In the genomic region with DNA sequence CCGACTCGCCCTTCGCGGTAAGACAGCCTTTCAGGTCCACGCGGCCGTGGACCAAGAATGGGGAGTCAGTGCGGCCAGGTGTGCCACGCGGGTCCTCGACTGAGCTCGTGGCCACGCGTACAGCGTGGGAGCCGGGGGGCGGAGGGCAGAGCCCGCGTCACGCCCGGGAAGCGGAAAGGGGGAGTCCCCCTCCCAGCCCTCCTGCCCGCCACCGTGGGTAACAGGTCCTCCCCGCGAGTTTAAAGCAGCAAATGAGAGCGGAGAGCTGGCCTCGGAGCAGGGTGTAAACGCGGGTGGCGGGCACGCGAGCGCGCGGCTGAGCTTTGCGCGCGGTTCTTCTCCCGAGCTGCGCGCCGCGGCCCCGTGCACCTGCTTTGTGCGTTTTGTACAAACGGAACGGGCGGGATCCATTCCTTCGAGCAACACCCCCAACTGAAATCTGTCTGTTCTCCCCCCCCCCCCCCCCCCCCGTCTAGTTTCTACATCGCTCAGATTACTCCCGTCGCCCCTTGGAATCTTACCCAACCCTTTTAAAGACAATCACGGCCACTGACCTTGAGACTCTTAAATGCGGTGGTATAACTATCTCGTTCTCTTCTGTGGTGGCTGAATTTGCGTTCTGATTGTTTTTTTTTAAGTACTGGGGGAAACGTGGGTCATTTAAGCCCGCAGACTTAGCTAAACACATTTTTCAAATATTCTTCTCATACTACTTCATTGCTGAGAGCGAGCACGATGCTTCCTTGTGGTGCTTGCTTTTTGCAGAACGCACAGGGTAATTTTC, we compare ENCODE assay signal across 9 mouse cellular contexts. TPM values are rescaled to one million over a fixed set of nuclear protein-coding genes. Genes with fewer than 3 reads are reported as not detected.
DNase-seq lines count a peak whose midpoint lies in the region; ATAC-seq lines count a peak whose summit lies in the region.
"Had no signal": no experiment of that assay in that cellular context is flagged by ENCODE, and none has a peak within 500 bp of the region (broad histone marks: within the 10 kb centered on the region; RNA-seq: fewer than 3 reads in every experiment).

No protein-coding gene starts in this region.

- peaks cover 60% of the 10 kb centered on the region for H3K4me1 ChIP-seq in hindbrain, embryonic 10.5 days (replicated peaks)
- peaks cover 50% of the 10 kb centered on the region for H3K4me1 ChIP-seq in midbrain, embryonic 10.5 days

- H3K9me3 ChIP-seq in hindbrain, embryonic 10.5 days: no peaks in the 10 kb centered on the region
- H3K9me3 ChIP-seq in midbrain, embryonic 10.5 days (replicated peaks): no peaks in the 10 kb centered on the region

- peak; percentile 36 to 43 for DNase-seq in cerebellum, postnatal 10 days
- DNase-seq in cerebellum, adult 11-12 months: no peak
- peak; percentile 22 for DNase-seq in Muller cell, postnatal 12 days (ENCODE audit: inconsistent ontology term)
- peak; percentile 58 for DNase-seq in hindbrain, embryonic 10.5 days (ENCODE audit: low spot score)
- DNase-seq in midbrain, embryonic 10.5 days (ENCODE audit: low spot score): no peak
- no peak for DNase-seq in left cerebral cortex, postnatal 10 days (ENCODE audit: extremely low spot score in 1 of 2, low spot score in 2 of 2)
- no peak for DNase-seq in left cerebral cortex, adult 8-10 months (ENCODE audit: low spot score in 2 of 2)

- intact Hi-C loops in left cerebral cortex, postnatal 10 days (cut with DNase I): no loop called here

- no peak for ATAC-seq in erythroid progenitor cell, adult 5-6 weeks (replicated peaks; ENCODE audit: low FRiP score, poor library complexity, severe bottlenecking)

- H3K27me3 ChIP-seq in hindbrain, embryonic 10.5 days (ENCODE audit: insufficient read depth, poor library complexity, severe bottlenecking): peaks cover 91% of the 10 kb centered on the region
- peaks cover 98% of the 10 kb centered on the region for H3K27me3 ChIP-seq in midbrain, embryonic 10.5 days (ENCODE audit: low read depth, poor library complexity, severe bottlenecking)

- under 1% methylated on average over 63 of the region's 63 CpGs for WGBS in hindbrain, embryonic 10.5 days
- WGBS in midbrain, embryonic 10.5 days: under 1% methylated on average over 61 of the region's 63 CpGs

- H3K27ac ChIP-seq in hindbrain, embryonic 10.5 days: peak overlapping the region; percentile 88
- H3K27ac ChIP-seq in midbrain, embryonic 10.5 days (replicated peaks): peak overlapping the region; percentile 80

- H3K36me3 ChIP-seq in hindbrain, embryonic 10.5 days: no peaks in the 10 kb centered on the region
- no peaks in the 10 kb centered on the region for H3K36me3 ChIP-seq in midbrain, embryonic 10.5 days

- H3K4me3 ChIP-seq in hindbrain, embryonic 10.5 days: peak overlapping the region; percentile 62
- H3K4me3 ChIP-seq in midbrain, embryonic 10.5 days: peak overlapping the region; percentile 64

RNA-seq across cellular contexts. Expression of gene Onecut1, which starts 12.3 kb away (rescaled TPM):
- polyA plus RNA-seq in hindbrain, embryonic 10.5 days (2016; fragmentation: Nextera tagmentation; extraction: Ambion mirVana): 10.8 and 12.2 TPM in 2 replicates
- 10.0 and 13.4 TPM in 2 replicates for polyA plus RNA-seq in midbrain, embryonic 10.5 days (2016; fragmentation: Nextera tagmentation; extraction: Ambion mirVana)
- total RNA-seq in left cerebral cortex, postnatal 10 days (2021): under 1 TPM; 0.09 to 0.12 TPM
- total RNA-seq in left cerebral cortex, adult 8-10 months (2022): under 1 TPM; 0.08 to 0.21 (median 0.18) TPM
- total RNA-seq in erythroid progenitor cell, adult 5-6 weeks (2015; ENCODE audit: low replicate concordance): not detected in 2 replicates
- total RNA-seq in erythroid progenitor cell, adult 5-6 weeks (2017; ENCODE audit: low replicate concordance): not detected in 2 replicates
- total RNA-seq: heart, postnatal 10 days had no signal

Comparison
In these comparisons a context has a peak if more than half of its experiments do, and no peak if none do; other contexts are left out.
1. DNase-seq: peak in cerebellum, postnatal 10 days (2 of 2), Muller cell, postnatal 12 days (single experiment) and hindbrain, embryonic 10.5 days (single experiment); none in cerebellum, adult 11-12 months (single experiment), midbrain, embryonic 10.5 days (single experiment), left cerebral cortex, postnatal 10 days (0 of 2) and left cerebral cortex, adult 8-10 months (0 of 2).